ENCODE assay signal across 8 mouse cellular contexts in genomic region chr2:167348376-167349282, GRCm38 (mm10). TPM values are rescaled to one million over a fixed set of nuclear protein-coding genes. Genes with fewer than 3 reads are reported as not detected.
DNase-seq lines count a peak whose midpoint lies in the region; ATAC-seq lines count a peak whose summit lies in the region.

Gene B4galt5, minus strand, starts transcription at chr2:167349183.

- H3K4me1 ChIP-seq in intestine, embryonic 14.5 days (replicated peaks; ENCODE audit: control insufficient read depth, insufficient read depth, low read length) = peaks cover 20% of the 10 kb centered on the region
- peaks cover 43% of the 10 kb centered on the region for H3K4me1 ChIP-seq in liver, embryonic 11.5 days (replicated peaks; ENCODE audit: control insufficient read depth, insufficient read depth, low read length)

- WGBS in intestine, embryonic 14.5 days = under 1% methylated on average over 89 of the region's 111 CpGs
- WGBS in liver, embryonic 11.5 days = under 1% methylated on average over 96 of the region's 111 CpGs

- H3K9ac ChIP-seq in intestine, embryonic 14.5 days (ENCODE audit: low read length) = peak within 1 kb of the TSS; percentile 88
- peak within 1 kb of the TSS; percentile 95 for H3K9ac ChIP-seq in liver, embryonic 11.5 days (ENCODE audit: low read depth, low read length)

- H3K36me3 ChIP-seq in intestine, embryonic 14.5 days (ENCODE audit: control insufficient read depth, insufficient read depth, low read length) = no peaks in the 10 kb centered on the region
- H3K36me3 ChIP-seq in liver, embryonic 11.5 days (ENCODE audit: control insufficient read depth, insufficient read depth, low read length) = no peaks in the 10 kb centered on the region

- peak; percentile 24 to 36 for DNase-seq in thymus, adult 18-20 months
- no peak for DNase-seq in thymus, postnatal 4 days
- peak; percentile 72 for DNase-seq in cerebellum, adult 11-12 months
- DNase-seq in gastrocnemius, postnatal 25 days = peak; percentile 49
- peak; percentile 76 for DNase-seq in intestine, embryonic 14.5 days (ENCODE audit: low spot score)
- DNase-seq in liver, embryonic 11.5 days (ENCODE audit: low spot score) = peak; percentile 63
- no peak for DNase-seq in urinary bladder, postnatal 4 days (ENCODE audit: low spot score in 2 of 2)

- peak within 1 kb of the TSS; percentile 83 for H3K4me3 ChIP-seq in intestine, embryonic 14.5 days (ENCODE audit: low read depth, low read length)
- peak within 1 kb of the TSS; percentile 92 for H3K4me3 ChIP-seq in liver, embryonic 11.5 days (ENCODE audit: low read depth, low read length)

- peak; percentile 7; the same call in 1 of the 2 replicates for ATAC-seq in intestine, embryonic 14.5 days (replicated peaks; ENCODE audit: low FRiP score, low TSS enrichment, low read depth)
- ATAC-seq in liver, embryonic 11.5 days (replicated peaks; ENCODE audit: low FRiP score) = peak; percentile 3; the same call in 1 of the 2 replicates
- no peak for ATAC-seq in neutrophil, adult 5-6 weeks (ENCODE audit: extremely low read depth, insufficient number of reproducible peaks, low FRiP score, poor library complexity, severe bottlenecking)

- H3K9me3 ChIP-seq in intestine, embryonic 14.5 days (ENCODE audit: control insufficient read depth, low read length) = no peaks in the 10 kb centered on the region
- H3K9me3 ChIP-seq in liver, embryonic 11.5 days (ENCODE audit: control insufficient read depth, low read length) = no peaks in the 10 kb centered on the region

- peak within 1 kb of the TSS; percentile 90 for H3K4me2 ChIP-seq in intestine, embryonic 14.5 days (ENCODE audit: low read length)
- H3K4me2 ChIP-seq in liver, embryonic 11.5 days = peak within 1 kb of the TSS; percentile 90

- 0 out of 2 replicates have a peak, but pooled peaks cover 3% of the 10 kb centered on the region for H3K27me3 ChIP-seq in intestine, embryonic 14.5 days (replicated peaks; ENCODE audit: control insufficient read depth, insufficient read depth, low read length)
- H3K27me3 ChIP-seq in liver, embryonic 11.5 days (replicated peaks; ENCODE audit: control insufficient read depth, insufficient read depth, low read length) = peaks cover 9% of the 10 kb centered on the region; the same call in 1 of the 2 replicates

- peak within 1 kb of the TSS; percentile 67 for H3K27ac ChIP-seq in intestine, embryonic 14.5 days (ENCODE audit: low read depth)
- peak within 1 kb of the TSS; percentile 84 for H3K27ac ChIP-seq in liver, embryonic 11.5 days (ENCODE audit: low read depth, low read length)

RNA-seq across cellular contexts. Expression of gene B4galt5, which starts in this region (rescaled TPM):
- total RNA-seq in gastrocnemius, postnatal 25 days (2021) = 1 to 10 TPM; 9.8 to 10.0 TPM
- 9.6 and 10.6 TPM in 2 replicates for polyA plus RNA-seq in intestine, embryonic 14.5 days (2014; fragmentation: Nextera tagmentation; extraction: Ambion mirVana)
- polyA plus RNA-seq in liver, embryonic 11.5 days (2014; fragmentation: Nextera tagmentation; extraction: Ambion mirVana) = 8.0 and 11.8 TPM in 2 replicates
- total RNA-seq in neutrophil, adult 5-6 weeks (2017) = 42.5 and 50.4 TPM in 2 replicates

Comparison
In these comparisons a context has a peak if more than half of its experiments do, and no peak if none do; other contexts are left out.
1. DNase-seq: peak in thymus, adult 18-20 months (2 of 2), cerebellum, adult 11-12 months (single experiment), gastrocnemius, postnatal 25 days (single experiment), intestine, embryonic 14.5 days (single experiment) and liver, embryonic 11.5 days (single experiment); none in thymus, postnatal 4 days (single experiment) and urinary bladder, postnatal 4 days (0 of 2).